8 mouse cellular contexts compared by ENCODE assay signal in genomic region chr6:127379511-127379910, GRCm38 (mm10).
A peak's percentile ranks its signal among the peaks of the same experiment; 100 is the strongest.
DNase-seq lines count a peak whose midpoint lies in the region; ATAC-seq lines count a peak whose summit lies in the region.

No protein-coding gene starts in this region.

- H3K36me3 ChIP-seq in hindbrain, embryonic 11.5 days (ENCODE audit: control insufficient read depth, insufficient read depth, low read length) = no peaks in the 10 kb centered on the region
- no peaks in the 10 kb centered on the region for H3K36me3 ChIP-seq in hindbrain, embryonic 12.5 days
- no peaks in the 10 kb centered on the region for H3K36me3 ChIP-seq in intestine, embryonic 15.5 days

- ATAC-seq in hindbrain, embryonic 11.5 days (ENCODE audit: low FRiP score) = no peak
- ATAC-seq in hindbrain, embryonic 12.5 days (ENCODE audit: low FRiP score) = no peak
- peak; percentile 56 for ATAC-seq in CD4-positive, CD25-positive, alpha-beta regulatory T cell, adult 4 months
- 0 out of 2 replicates have a peak, but pooled peaks have one; percentile 27 for ATAC-seq in intestine, embryonic 15.5 days

- H3K9ac ChIP-seq in hindbrain, embryonic 11.5 days (ENCODE audit: low read depth, low read length) = no peak overlapping the region
- no peak overlapping the region for H3K9ac ChIP-seq in hindbrain, embryonic 12.5 days
- H3K9ac ChIP-seq in intestine, embryonic 15.5 days = no peak overlapping the region

- no peak overlapping the region for H3K4me2 ChIP-seq in hindbrain, embryonic 11.5 days (replicated peaks; ENCODE audit: low read depth, low read length)
- H3K4me2 ChIP-seq in hindbrain, embryonic 12.5 days (replicated peaks) = no peak overlapping the region
- H3K4me2 ChIP-seq in intestine, embryonic 15.5 days (replicated peaks) = no peak overlapping the region

- no peaks in the 10 kb centered on the region for H3K4me1 ChIP-seq in hindbrain, embryonic 11.5 days (replicated peaks; ENCODE audit: control insufficient read depth, insufficient read depth, low read length)
- peaks cover 14% of the 10 kb centered on the region for H3K4me1 ChIP-seq in hindbrain, embryonic 12.5 days
- peaks cover 17% of the 10 kb centered on the region for H3K4me1 ChIP-seq in intestine, embryonic 15.5 days (replicated peaks)

- DNase-seq in hindbrain, embryonic 11.5 days (ENCODE audit: low spot score) = peak; percentile 53
- DNase-seq in adipocyte (ENCODE audit: low spot score) = peak; percentile 52
- peak; percentile 72 for DNase-seq in lung, postnatal 36 days
- peak; percentile 47 for DNase-seq in thymus, postnatal 4 days
- no peak for DNase-seq in right cerebral cortex, postnatal 25 days

- 13% methylated on average over 4 of the region's 4 CpGs for WGBS in hindbrain, embryonic 11.5 days
- 16% methylated on average over 4 of the region's 4 CpGs for WGBS in hindbrain, embryonic 12.5 days
- WGBS in intestine, embryonic 15.5 days = 9% methylated on average over 4 of the region's 4 CpGs

- H3K4me3 ChIP-seq in hindbrain, embryonic 11.5 days (ENCODE audit: low read depth, low read length) = no peak overlapping the region
- H3K4me3 ChIP-seq in hindbrain, embryonic 12.5 days = no peak overlapping the region
- no peak overlapping the region for H3K4me3 ChIP-seq in intestine, embryonic 15.5 days (replicated peaks)

- H3K27ac ChIP-seq in hindbrain, embryonic 11.5 days (ENCODE audit: low read depth, low read length) = no peak overlapping the region
- no peak overlapping the region for H3K27ac ChIP-seq in hindbrain, embryonic 12.5 days
- H3K27ac ChIP-seq in intestine, embryonic 15.5 days = no peak overlapping the region

- H3K9me3 ChIP-seq in hindbrain, embryonic 11.5 days (ENCODE audit: control insufficient read depth, low read length) = no peaks in the 10 kb centered on the region
- H3K9me3 ChIP-seq in hindbrain, embryonic 12.5 days (replicated peaks) = no peaks in the 10 kb centered on the region
- H3K9me3 ChIP-seq in intestine, embryonic 15.5 days = no peaks in the 10 kb centered on the region

- no peaks in the 10 kb centered on the region for H3K27me3 ChIP-seq in hindbrain, embryonic 11.5 days (ENCODE audit: control insufficient read depth, insufficient read depth, low read length)
- no peaks in the 10 kb centered on the region; the same call in 1 of the 2 replicates for H3K27me3 ChIP-seq in hindbrain, embryonic 12.5 days
- H3K27me3 ChIP-seq in intestine, embryonic 15.5 days (replicated peaks) = no peaks in the 10 kb centered on the region

Comparison
In these comparisons a context has a peak if more than half of its experiments do, and no peak if none do; other contexts are left out.
1. ATAC-seq: peak in CD4-positive, CD25-positive, alpha-beta regulatory T cell, adult 4 months (single experiment) and intestine, embryonic 15.5 days (single experiment); none in hindbrain, embryonic 11.5 days (single experiment) and hindbrain, embryonic 12.5 days (single experiment).